Mouse (Mus musculus) heart, postnatal 4 days (tissue): ENCODE data around the gene Greb1. TPM values are rescaled to one million over a fixed set of nuclear protein-coding genes. Genes with fewer than 3 reads are reported as not detected.

Source experiments
- DNase-seq: peaks from one replicate; pipeline ENCODE4 v3.0.0; 2021
- total RNA-seq, 2 experiments: library from RNA; stranded (reverse); gene quantifications; 2 replicates each; pipeline ENCODE4 v1.2.3; 2021

Gene Greb1
- total RNA-seq, 2 experiments from 2014 or later, result 0.10 to 0.54 TPM

DNA sequence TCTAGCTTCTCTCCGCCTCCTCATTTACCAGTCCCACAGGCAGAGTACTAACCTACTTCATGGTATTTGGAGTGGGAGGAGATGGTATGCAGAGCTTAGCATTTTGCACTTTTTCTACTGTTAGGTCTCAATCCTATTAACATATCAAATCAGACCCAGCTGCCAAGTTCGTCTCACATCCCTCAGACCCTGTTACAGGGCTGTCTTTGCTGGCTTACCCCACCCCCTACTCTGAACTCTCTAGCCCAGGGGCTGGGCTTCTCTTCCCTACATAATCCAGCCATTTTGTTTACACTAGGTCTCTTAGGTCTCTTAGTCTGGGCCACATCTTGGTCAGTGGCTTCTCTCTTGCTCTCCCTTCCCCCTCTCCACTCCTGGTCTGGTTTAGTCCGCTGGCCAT is 131.5 kb downstream of the Greb1 start:
- no peak for DNase-seq

DNA sequence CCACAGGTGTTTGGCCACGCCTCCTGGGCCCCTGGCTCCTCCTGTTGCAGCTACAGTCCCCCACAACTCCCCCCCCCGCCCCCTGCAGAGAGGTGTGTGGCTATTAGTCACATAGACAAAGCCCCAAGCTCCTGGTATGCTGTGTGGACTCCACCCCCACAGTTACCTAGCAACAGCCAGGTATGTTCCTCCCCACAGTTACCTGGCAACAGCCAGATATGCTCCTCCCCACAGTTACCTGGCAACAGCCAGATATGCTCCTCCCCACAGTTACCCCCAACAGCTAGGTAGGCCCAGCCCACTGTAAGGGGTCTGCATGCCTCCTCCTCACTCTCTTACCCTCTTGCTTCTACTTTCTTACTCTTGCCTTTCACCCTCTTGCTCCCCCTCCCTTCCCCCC is 135.7 kb downstream of the Greb1 start:
- DNase-seq, result no peak

DNA sequence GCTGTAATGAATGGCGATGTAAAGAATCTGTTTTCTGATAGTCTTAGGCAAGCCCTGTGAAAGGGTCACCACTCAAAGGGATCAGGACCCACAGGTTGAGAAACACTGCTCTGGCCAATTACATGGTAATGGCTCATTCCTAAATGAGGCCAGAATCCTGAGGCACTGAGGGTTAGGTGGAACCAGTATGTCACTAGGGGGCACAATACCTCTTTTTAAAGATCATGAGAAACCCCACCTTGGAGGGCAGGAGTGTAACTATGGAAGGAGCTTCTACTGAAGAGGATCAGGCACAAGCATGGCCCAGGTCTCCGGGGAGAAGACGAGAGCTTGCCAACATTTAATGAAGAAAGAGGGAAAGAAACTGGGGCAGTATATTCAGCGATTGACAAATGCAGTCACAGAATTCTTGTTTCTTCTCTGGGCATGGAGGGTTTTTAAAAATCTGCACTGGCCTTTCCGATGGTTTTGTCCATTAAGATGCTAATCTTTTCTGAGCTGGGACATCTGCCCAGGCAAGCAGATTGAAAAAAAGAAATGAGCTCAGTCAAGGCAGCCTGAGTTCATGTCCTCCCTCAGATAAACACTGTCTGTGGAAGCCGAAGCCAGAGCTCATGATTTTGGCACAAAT is 137.6 kb downstream of the Greb1 start:
- no peak for DNase-seq

DNA sequence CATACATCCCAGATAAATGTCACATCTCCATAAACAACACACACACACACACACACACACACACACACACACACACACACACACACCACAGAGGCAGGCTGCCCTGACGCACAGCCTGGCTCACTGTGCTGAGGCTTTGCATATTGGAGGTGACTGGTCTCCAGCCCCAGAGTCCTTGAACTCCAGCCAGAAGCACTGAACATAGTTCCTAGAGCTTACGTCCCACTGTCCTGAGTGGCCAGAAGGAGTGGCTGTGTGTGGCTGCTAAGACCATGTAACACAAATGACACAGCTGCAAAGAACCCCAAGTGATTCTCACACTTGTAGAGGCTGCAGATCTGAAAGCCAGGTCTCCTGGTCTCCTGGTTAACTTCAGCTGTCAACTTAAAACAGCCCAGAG is 138.8 kb downstream of the Greb1 start:
- no peak for DNase-seq

DNA sequence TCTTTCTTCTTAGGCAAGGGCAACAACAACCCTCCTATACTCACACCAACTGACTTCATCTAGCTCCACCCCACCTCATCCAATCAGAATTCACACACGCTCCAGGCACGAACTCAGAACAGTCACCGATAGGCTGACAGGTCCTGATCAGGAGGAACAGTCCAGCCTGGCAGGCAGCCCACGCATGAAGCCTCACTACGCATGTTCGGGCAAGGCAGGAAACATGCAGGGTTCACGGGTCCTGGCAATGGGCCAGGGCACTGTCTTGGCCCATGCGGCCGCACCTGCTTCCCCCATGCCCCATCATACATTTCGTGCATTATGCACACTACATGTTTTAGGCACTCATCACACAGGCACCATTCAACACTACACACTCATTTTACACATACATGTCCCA is 139.2 kb downstream of the Greb1 start:
- no peak for DNase-seq

DNA sequence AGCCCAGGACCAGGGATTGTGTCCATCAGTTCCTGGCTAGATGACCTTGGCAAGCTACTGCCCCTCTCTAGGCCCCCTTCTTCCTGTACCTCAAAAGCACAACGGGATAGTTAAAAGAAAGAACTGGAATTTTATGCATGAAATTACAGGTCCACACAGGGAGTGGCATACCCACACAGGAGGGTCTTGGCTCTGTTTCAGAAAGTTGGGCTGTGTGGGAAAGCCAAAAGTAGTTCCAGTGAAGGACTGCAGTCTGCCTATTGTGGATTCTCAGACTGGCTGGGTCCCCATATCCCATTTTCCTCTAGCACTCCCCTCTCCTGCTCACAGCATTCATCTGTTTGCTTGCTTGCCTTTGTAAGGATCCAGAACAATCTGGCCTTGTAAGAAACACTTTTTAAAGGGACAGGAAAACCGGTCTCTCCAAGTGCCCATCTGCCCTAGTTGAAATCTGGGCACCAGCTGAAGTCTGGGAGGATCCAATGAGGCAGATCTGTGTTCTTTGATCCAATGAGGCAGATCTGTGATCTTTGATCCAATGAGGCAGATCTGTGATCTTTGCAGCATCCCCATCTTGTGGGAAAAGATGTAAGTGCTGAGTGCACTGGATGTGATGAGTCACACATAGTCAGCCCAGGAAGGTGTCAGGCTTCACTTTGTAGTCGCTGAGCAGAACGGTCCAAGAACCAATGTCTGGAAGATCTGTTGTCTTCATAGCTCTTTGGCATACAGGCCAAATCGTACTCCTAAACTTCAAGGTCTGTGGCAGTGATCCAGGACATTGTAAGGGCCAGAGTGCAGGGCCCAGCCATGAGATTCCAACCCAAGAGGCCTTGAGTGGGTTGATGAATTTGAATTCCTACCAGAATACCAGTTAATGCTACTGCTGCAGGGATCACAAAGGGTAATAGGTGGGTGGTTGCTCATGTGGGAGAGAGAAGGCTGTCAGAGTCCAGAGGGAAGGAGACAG is 143.5 kb downstream of the Greb1 start:
- DNase-seq, result no peak

DNA sequence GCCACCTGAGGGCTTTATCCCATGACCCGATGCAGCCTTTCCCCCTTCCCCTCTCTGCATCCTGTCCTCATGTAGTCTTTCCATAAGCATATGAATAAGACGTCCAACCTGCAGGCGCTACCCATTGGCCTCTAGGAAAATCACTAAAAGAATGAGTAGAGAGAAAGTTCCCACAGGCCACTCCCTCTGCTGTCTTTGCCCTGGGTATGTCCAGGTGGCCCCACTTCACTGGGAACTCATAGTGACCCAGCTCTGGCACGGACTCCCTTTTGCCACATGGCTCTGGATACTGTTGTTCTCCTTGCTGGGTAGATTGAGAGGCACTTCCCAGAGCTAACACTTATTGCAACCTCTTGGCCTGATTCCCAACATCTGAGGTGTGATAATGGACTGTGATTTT is 145.1 kb downstream of the Greb1 start:
- DNase-seq, result no peak

DNA sequence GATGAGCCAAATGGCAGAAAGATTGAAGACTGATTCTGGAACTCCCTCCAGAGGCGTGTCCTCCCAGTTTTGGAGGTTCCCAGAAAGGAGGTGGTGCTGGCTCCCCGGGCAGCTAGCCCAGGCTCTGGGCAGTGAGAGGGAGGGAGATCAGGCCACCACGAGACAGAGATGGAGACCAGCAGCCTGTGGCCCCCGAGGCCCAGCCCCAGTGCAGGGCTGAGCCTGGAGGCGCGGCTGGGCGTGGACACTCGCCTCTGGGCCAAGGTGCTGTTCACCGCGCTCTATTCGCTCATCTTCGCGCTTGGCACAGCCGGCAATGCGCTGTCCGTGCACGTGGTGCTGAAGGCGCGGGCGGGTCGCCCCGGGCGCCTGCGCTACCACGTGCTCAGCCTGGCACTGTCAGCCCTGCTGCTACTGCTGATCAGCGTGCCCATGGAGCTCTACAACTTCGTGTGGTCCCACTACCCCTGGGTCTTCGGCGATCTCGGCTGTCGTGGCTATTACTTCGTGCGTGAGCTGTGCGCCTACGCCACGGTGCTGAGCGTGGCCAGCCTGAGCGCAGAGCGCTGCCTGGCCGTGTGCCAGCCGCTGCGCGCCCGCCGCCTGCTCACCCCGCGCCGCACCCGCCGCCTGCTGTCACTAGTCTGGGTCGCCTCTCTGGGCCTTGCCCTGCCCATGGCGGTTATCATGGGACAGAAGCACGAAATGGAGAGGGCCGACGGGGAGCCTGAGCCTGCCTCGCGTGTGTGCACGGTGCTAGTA is 147.2 kb downstream of the Greb1 start, which contains the start of gene Ntsr2:
Ntsr2 (plus strand) TSS at position 51 of the 762 bp plus-strand sequence.
- peak; percentile 91 for DNase-seq

DNA sequence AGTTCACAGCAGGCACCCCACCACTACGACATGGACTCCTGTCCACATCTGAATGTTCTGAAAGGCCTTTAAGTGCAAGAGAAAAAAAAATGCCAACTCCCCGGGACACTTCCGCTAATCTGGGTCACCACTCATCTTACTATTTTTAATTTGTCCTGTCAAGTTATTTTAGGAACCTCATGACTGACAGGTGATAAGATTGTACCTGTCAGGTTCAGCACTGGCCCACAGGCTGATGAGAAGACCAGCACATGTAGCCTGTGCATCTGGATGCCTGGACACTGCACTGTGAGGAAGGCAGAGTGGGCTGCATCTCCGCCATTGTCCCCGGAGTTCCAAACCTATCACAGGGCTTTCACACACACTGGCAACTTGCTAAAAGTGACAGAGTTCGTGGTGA is 150.9 kb downstream of the Greb1 start:
- peak; percentile 28 for DNase-seq

DNA sequence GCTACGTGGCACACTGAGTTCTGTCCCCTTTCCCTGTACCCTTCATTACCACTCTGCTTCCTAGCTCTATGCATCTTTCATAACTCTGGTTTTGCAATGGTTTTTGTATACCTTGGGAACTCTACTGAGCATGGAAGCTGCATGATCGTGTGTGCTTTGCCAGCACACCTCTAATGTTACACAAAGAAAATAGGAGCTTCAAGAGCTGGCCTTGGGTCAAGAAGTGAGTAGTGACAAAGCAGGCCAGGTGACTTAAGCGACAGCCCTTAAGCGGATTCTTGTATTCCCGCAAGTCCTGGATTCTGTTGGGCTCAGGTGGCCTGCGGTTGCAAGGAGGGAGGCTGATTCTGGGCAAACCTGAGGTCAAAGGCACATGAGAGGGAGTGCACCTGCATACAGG is 152.4 kb downstream of the Greb1 start:
- no peak for DNase-seq

DNA sequence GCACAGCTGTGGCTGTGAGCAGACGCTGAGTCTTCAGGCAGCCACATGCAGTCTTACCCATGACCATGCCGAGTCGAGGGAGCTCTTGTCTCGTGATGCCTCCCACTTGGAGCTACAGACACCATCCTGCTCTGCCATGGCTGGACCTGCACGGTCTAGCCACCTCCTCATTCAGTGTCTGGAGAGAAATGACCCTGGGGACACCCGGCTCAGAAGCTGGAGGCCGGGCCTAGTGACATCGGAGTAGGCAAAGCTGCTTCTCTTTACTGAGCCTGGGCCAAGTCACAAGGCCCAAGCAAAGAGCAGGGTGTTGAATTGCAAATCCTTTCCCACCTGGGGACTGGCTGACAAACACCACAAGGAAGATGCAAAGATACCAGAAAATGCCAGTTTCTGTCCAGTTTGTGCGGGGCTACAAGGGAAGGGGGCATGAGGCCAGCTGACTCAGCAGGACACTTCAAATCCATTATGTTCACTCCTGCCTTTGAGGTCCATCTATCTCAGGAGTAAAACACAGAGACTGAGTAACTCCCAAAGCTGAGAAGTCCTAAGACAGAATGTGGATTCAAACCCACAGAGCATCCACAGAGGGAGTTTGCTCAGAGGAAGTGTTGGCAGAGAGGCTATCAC is 153.8 kb downstream of the Greb1 start:
- no peak for DNase-seq

DNA sequence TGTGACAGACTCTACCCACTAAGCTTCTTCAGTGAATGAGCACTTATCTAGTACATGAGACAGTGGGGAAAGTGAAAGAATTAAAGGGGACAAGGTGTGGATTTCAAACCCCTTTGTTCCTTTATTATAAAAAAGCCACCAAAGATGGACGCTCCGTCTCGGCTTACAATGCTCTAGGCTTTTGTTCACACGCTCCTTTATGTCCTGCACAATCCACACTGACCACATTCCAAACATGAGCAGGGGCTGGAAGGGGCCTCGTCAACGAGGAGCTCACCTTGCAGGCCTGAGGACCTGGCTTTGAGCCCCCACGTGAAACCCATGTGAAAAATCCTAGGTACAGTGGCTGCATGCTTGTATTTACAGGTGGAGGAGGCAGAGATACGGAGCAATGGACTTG is 156.0 kb downstream of the Greb1 start:
- DNase-seq, result no peak

DNA sequence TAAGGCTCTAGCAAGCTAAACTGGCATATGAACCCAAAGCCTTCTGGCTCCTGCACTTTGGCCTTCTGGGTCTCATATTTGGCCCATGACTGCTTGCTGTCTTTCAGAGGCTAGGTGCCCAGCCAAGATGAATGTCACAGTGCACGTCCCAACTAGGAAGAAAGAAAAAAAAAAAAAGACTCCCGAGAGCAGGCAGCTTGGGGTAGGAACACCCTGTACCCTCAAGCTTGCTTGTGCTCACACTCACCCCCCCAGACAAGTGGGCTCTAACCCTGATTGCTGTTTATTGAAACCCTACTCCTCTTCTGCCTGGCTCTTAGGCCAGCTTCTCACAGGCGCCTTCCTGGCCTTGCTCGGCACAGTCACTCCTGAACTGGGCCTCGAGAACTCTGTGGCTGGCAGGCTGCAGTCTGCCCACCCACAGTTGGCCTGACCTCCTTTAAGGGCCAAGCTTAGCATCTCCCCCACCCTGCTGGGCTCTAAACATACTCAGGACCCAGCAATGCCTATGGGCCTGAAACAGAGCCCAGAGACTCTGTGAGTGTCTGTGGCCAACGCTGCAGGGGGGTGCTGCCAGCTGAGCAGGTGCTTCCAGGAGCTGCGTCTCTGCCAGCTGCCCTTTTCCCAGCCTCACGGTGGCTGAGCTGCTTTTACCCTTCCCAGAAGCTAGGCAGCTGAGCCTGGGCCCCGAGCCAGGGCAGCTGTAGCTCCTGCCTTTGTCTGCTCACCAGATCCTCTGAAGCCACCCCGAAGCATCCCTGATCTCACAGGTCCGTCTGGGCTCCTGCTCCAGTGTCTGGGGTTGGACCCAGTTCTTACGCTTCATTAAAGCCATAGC is 157.0 kb downstream of the Greb1 start:
- peak; percentile 82 for DNase-seq

DNA sequence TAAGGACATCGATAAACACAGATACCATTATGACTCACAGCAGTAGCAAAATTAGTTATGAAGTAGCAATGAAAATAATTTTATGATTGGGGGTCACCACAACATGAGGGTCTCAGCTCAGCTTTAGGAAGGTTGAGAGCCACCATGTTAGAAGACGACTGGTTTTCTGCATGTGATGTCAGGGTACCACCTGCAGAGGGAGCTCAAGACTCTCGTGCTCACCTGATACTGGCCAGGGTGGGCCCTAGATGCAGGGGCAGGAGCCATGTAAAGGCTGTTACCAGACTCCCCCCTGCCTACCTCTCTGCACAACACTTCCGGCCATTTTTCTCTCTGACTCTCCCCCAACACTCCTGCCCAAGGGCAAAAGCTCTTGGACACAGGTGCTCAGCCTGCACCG is 158.7 kb downstream of the Greb1 start:
- no peak for DNase-seq

DNA sequence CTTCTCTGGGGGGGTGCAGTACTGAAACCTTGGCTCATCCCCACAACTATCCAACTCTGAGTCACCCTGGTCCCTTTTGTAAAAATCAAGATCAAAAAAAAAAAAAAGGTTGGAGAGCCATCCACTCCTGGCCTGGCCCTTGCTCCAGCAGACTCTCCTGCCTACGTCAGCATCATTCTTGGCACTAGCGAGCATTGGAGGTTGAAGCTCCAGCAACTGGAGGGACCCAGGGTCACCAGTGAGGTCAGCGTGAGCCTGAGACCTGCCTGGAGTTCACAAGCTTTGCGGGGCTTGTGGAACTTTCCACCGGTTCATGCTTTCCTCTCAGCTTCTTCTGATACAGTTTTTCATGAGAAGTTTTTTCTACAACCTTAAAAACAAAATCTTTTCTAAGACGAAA is 160.6 kb downstream of the Greb1 start:
- peak; percentile 40 for DNase-seq

DNA sequence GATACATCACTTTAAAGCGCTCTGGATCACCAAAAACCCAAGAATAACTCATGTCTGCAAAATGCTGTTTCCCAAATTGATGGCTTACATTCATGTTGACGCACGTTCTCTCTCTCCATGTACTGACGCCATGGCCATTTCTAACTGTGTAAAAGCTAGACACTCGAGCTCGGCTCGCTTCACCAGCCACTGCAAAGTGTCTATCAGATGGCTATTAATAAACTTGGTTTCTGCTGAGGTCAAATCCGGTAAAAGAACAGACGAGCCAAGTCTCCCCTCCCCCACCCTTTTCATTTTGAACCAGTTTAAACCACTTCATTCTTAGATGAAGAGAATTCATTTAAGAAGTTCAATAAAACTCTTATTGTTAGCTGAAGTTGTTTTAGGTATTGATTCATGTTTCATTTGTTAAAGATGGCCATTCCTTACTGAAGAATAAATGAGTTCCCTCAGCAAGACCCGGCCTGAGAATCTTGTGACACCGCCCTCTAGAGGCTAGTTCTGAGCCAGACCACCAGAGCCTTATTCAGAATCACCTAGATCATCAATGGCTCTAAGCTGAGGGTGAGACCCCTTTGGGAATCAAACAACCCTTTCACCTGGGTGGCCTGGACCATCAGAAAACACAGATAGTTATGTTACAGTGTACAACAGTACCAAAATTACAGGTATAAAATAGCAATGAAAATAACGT is 161.5 kb downstream of the Greb1 start:
- peak; percentile 58 for DNase-seq

DNA sequence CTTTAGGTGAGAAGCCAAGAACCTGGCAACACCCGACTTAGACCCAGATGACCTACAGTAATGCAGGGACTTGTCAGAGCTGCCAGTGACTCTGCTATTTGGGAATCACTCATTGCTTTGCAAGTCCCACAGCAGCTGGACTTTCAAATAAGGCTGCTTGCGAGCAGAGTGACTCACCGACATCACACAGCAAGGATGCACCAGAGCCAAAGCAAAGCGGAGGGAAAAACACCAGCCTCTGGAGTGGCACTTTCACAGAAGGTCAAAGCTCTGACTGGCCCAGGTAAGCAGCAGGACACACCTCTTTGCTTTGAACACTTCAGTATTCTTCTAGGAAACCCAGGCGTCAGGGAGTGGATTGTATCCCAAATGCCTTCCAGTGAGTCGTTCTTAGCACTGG is 164.9 kb downstream of the Greb1 start:
- no peak for DNase-seq

DNA sequence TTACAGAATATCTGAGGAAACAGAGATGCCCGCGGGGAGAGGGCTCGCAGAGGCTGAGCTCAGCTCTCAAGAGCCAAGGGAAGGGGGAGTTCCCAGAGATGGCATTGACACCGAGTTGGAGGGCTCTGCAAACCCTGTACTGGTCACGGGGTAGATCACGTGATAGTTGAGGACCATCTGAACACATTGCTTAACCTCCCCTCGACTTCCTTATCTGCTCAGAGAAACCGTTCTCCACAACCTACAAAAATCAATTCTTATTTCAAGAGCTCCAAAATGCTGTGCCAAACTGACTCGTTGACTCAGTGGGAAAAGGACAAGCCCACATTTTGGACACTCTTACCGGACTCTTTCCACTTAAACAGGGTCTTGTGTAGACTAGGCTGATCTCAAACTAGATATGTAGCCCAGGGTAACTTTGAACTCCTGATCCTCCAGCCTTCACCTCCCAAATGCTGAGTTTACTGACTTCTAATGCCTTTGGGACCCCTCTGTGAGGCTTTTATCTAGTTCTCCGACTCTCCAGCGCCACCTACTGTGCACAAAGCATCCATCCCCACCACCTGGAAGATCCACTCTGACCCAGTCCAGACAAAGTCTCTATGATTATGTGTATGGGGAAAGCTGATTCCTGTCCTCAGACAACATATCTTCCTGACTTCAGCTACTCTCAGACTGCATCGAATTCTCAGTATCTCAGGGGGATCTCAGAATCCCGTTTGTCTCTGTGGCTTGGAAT is 166.4 kb downstream of the Greb1 start:
- peak; percentile 80 for DNase-seq

DNA sequence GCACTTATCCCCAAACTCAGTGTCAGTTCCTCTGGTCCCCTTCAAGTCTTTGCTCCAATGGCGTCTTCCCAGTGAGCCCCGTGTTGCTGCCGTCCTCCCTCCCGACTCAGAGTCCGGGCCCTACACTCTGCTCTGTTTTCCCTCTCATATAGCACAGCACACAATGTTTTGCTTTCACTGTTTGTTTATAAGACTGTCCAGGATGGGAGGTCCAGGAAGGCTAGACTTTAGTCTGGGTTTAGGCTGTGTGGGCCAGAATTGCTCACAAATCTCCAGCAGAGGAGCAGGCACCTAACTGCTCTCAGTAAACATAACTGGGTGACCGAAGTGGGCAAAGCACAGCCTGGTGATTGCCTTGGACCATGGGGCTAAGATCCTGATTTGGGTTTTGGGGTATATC is 167.5 kb downstream of the Greb1 start:
- DNase-seq, result no peak

DNA sequence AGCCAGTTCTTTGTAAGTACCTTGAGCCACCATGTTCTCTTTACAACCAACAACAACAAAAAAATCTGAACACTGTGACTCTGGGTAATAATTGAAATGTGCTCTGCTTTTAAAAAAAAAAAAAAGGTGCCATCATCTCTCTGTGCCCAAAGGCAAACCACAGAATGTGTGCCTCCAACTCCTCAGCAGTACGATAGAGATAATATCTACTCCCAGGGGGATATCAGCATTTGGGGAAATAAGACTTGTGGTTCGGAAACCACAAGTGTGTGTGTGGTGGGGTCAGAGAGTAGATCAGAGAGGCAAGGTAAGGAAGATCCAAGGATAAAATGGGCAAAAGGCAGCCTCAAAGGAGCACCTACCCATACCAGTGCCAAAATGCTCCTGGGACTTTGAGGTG is 169.3 kb downstream of the Greb1 start:
- DNase-seq, result no peak

DNA sequence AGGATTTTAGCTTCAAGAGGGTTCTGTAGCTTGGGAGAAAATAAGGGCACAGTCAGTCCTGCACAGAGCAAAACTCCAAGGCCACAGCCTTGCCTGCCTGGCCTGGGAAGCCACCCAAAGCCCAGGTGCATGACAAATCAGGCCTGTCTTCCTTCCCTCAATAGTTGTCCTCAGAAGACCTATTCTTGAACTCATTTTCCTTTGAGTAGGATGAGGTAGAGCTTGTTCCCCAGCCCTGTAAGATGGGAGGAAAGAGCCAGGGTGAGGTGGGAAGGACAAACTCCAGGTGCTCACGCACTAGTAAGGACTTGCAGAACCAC is 169.9 kb downstream of the Greb1 start:
- no peak for DNase-seq
